Mouse (Mus musculus) C2C12 (cell line): ENCODE results near the gene Cldn7.

Experiments used
- CEBPB ChIP-seq: IDR thresholded peaks from one replicate; pipeline ENCODE4 v1.6.1; 2011; ENCODE audit warnings: low read depth, mild to moderate bottlenecking, control low read depth, moderate library complexity
- CTCF ChIP-seq: IDR thresholded peaks from one replicate; pipeline ENCODE4 v1.5.1; 2011; ENCODE audit not compliant: control insufficient read depth, insufficient read depth, insufficient read length
- MAX ChIP-seq: IDR thresholded peaks from one replicate; pipeline ENCODE4 v1.6.1; 2011; ENCODE audit warnings: mild to moderate bottlenecking, control low read depth
- MYOG ChIP-seq: IDR thresholded peaks from one replicate; pipeline ENCODE4 v1.6.1; 2011; ENCODE audit not compliant: control insufficient read depth, insufficient read length; ENCODE audit errors: extremely low read depth
- USF1 ChIP-seq: IDR thresholded peaks from one replicate; pipeline ENCODE4 v1.6.1; 2011; ENCODE audit warnings: low read depth, mild to moderate bottlenecking, control low read depth, moderate library complexity

DNA sequence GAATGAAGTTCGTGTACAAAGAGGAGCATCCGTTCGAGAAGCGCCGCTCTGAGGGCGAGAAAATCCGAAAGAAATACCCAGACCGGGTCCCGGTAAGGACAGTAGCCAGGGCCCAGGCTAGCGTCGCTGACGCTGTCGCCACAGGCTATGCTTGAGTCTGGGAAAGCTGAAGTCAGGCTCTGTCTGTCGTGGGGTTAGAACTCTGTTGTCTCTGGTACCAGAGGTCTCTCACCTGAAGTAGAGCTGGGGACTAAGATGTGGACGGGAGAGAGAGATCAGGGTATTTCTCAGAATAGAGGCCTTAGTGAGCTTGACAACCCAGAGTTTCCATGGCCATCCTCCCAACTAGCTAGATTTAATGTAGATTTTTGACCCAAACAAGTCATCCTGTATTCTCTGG, 27.1 kb downstream of the Cldn7 start:
- TF ChIP-seq CTCF, result no peak
- no peak for TF ChIP-seq USF1
- no peak for TF ChIP-seq MAX
- no peak for TF ChIP-seq MYOG
- TF ChIP-seq CEBPB, result no peak
